Mouse (Mus musculus) gastrocnemius, adult 2 months (tissue): Measurements from ENCODE around the gene Prss21. TPM values are rescaled to one million over a fixed set of nuclear protein-coding genes. Genes with fewer than 3 reads are reported as not detected.

Experiments used
- DNase-seq: peaks from one replicate; pipeline ENCODE4 v3.0.0; 2022
- H3K27ac ChIP-seq: fragments of 200-600 bp; 2 replicates; pipeline ENCODE4 v1.8.1; 2022; ENCODE audit warnings: mild to moderate bottlenecking
- H3K4me3 ChIP-seq: fragments of 200-600 bp; 2 replicates; pipeline ENCODE4 v1.8.1; 2022; ENCODE audit warnings: mild to moderate bottlenecking, moderate library complexity
- CTCF ChIP-seq: fragments of 200-600 bp; IDR thresholded peaks from 2 replicates; pipeline ENCODE4 v1.8.1; 2022; ENCODE audit warnings: antibody characterized with exemption, mild to moderate bottlenecking, moderate library complexity
- intact Hi-C: fragments of 180-260 bp; cut with DNase I; formaldehyde crosslinking; loops from one replicate; pipeline ENCODE4 v1.15.1; 2025
- total RNA-seq, 2 experiments: library from RNA; stranded (reverse); gene quantifications; 2 replicates each; pipeline ENCODE4 v1.2.3; 2021

Prss21 gene
- total RNA-seq, 2 experiments from 2014 or later, result not detected

DNA sequence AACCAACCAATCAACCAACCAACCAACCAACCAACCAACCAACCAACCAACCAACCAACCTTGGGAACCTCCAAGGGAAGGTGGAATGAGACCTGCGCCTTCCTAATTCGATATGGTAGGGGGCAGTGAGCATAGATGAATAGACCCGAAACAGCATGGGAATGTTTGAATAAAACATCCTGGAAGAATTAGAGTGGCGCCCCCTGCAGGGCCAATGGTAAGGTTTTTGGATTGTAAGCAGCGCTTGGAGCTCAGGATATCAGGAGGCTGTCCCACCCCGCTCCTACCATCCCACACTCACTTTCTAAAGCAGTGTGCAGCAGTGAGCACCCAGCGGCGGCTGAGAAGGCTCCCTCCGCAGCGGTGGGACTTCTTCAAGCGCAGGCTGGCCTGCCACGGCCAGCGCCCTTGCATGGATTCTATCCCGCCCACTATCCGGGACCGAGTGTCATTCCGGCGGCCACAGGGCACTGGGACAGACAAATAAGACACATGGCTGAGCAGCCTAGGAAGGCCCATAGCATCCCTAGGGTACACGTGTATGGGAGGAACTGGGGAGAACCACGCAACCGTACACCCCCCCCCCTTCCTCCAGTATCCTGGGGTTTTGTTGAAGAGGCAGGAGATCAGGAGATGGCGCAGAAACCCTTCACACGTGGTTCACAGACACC lies 24.6 kb upstream of the Prss21 start:
- intact Hi-C loops, result loop anchor here (2.0 kb wide), 1 partner anchor 94 kb away; no protein-coding TSS in a partner anchor
- peak; percentile 41 for TF ChIP-seq CTCF

DNA sequence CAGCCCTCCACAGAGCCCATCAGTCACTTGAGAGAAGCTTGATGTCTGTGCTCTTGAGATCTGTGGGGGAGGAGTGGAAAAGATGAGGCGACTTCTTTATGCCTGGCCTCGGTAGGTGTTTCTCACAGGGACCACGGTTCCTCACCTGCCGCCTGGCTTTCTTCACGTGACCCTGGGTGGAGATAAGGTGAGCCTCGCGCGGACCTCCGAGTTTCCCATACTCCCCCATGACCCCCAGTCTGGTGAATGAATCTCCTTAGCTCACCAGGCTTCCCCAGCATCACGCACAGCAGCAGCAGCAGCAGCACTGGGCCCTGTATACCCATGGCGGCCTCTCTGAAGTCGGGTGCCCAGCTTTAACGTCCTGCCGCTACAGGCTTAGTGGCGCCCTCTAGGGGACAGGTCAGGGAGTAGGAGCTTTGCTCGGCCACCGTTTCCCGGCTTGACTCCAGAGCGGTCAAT lies 24.0 kb upstream of the Prss21 start, which contains the start of the genes Prss32 and Prss41:
Gene Prss32 (plus strand): TSS at position 44 of the 462 bp plus-strand sequence.
Gene Prss41 (minus strand): TSS at position 361 of the 462 bp plus-strand sequence.
- peak; percentile 73 for DNase-seq

More for the DNA sequence above, 24.6 kb upstream of the Prss21 start:
- no peak overlapping the region for H3K4me3 ChIP-seq
- no peak for DNase-seq
- no peak overlapping the region for H3K27ac ChIP-seq

GRCm38 (mm10) chr17:23850028-23850427 lies 17.8 kb upstream of the Prss21 start:
- no peak for DNase-seq
- TF ChIP-seq CTCF, result peak; percentile 28
- Histone ChIP-seq H3K27ac (no peak overlapping the region), H3K4me3 (no peak overlapping the region)
- intact Hi-C loops, result loop anchor here (2.0 kb wide), 1 partner anchor 111 kb away; no protein-coding TSS in a partner anchor

More for the DNA sequence above, 24.0 kb upstream of the Prss21 start, which contains the start of the genes Prss32 and Prss41:
- Histone ChIP-seq H3K27ac (no peak within 1 kb of the TSS), H3K4me3 (peak within 1 kb of the TSS; percentile 52)
- intact Hi-C loops, result loop anchor here (2.0 kb wide), 2 partner anchors 69 to 95 kb away; no protein-coding TSS in a partner anchor
- peak; percentile 78 for TF ChIP-seq CTCF

- peak; percentile 65 for DNase-seq
- intact Hi-C loops, result loop anchor here (2.0 kb wide), 1 partner anchor 110 kb away; no protein-coding TSS in a partner anchor
- H3K4me3 ChIP-seq, result no peak overlapping the region
- no peak overlapping the region for H3K27ac ChIP-seq
- peak; percentile 88 for TF ChIP-seq CTCF
These were observed 16.8 kb upstream of the Prss21 start for GRCm38 (mm10) chr17:23850853-23851749.

DNA sequence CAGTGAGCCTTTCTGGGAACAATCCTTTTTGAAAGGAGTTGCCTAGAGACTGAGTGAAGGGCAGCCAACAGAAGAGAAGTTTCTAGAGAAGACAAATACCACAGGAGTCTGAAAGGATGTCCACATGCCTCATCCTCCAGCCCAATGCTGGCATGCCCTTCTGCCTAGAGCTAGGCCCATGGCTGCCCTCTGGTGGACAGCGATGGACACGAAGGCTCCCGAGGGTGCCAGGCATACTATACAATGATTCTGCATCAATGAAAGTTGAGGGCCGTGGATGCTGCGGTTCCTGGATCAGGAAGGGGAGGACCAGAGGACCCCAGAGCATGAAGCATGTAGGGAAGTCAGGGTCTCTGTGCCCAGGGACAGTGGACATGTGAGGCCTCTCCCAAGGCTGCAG lies 14.6 kb upstream of the Prss21 start:
- H3K27ac ChIP-seq, result no peak overlapping the region
- peak; percentile 57 for TF ChIP-seq CTCF
- peak; percentile 62 for DNase-seq
- intact Hi-C loops, result no loop called here
- no peak overlapping the region for H3K4me3 ChIP-seq

DNA sequence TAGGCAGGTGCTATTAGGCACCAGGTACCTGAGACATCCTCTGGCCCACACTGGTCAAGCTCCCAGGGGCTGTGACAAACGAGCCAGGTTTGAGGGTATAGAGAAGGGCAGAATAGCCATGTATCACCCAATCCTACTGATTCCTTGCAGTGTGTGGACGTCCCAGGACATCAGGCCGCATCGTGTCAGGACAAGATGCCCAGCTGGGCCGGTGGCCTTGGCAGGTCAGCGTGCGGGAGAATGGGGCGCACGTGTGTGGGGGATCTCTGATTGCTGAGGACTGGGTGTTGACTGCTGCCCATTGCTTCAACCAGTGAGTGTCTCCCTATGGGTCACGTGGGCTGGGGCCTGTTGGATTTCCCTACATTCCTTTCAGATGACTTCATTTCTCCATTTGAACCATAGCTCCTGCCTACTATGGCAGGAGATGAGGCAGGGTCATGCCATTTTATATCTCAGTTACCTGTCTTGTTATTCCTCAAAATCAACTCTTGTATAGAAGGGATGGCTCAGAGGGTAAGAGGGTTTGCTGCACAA lies 13.6 kb upstream of the Prss21 start:
- no peak overlapping the region for H3K27ac ChIP-seq
- DNase-seq, result no peak
- intact Hi-C loops, result no loop called here
- no peak for TF ChIP-seq CTCF
- no peak overlapping the region for H3K4me3 ChIP-seq

DNA sequence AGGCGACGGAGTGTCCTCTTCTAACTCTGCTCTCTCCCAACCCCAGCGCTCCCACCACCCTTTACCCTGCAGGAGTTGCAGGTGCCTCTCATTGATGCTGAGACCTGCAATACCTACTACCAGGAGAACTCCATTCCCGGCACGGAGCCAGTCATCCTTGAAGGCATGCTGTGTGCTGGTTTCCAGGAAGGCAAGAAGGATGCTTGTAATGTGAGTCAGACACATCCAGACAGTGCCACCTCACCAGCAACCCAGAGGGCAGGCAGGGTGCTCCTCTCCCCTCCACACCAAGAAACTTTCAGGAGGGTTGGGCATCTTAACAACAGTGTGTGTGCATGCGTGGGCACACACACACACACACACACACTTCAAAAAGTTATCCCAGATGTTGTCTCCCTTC lies 10.7 kb upstream of the Prss21 start:
- Histone ChIP-seq H3K27ac (no peak overlapping the region), H3K4me3 (no peak overlapping the region)
- intact Hi-C loops, result no loop called here
- DNase-seq, result peak; percentile 10
- TF ChIP-seq CTCF, result no peak

GRCm38 (mm10) chr17:23857913-23858312 lies 9.9 kb upstream of the Prss21 start:
- DNase-seq, result peak; percentile 8
- H3K27ac ChIP-seq, result no peak overlapping the region
- intact Hi-C loops, result no loop called here
- H3K4me3 ChIP-seq, result no peak overlapping the region
- TF ChIP-seq CTCF, result no peak

- intact Hi-C loops, result no loop called here
- no peak for TF ChIP-seq CTCF
- peak; percentile 26 for DNase-seq
- H3K27ac ChIP-seq, result no peak overlapping the region
- H3K4me3 ChIP-seq, result no peak overlapping the region
These were observed 4.9 kb upstream of the Prss21 start for GRCm38 (mm10) chr17:23862926-23863325.

GRCm38 (mm10) chr17:23868513-23868912 lies 657 bp downstream of the Prss21 start:
- intact Hi-C loops, result no loop called here
- Histone ChIP-seq H3K27ac (no peak overlapping the region), H3K4me3 (no peak overlapping the region)
- DNase-seq, result peak; percentile 27
- TF ChIP-seq CTCF, result no peak

DNA sequence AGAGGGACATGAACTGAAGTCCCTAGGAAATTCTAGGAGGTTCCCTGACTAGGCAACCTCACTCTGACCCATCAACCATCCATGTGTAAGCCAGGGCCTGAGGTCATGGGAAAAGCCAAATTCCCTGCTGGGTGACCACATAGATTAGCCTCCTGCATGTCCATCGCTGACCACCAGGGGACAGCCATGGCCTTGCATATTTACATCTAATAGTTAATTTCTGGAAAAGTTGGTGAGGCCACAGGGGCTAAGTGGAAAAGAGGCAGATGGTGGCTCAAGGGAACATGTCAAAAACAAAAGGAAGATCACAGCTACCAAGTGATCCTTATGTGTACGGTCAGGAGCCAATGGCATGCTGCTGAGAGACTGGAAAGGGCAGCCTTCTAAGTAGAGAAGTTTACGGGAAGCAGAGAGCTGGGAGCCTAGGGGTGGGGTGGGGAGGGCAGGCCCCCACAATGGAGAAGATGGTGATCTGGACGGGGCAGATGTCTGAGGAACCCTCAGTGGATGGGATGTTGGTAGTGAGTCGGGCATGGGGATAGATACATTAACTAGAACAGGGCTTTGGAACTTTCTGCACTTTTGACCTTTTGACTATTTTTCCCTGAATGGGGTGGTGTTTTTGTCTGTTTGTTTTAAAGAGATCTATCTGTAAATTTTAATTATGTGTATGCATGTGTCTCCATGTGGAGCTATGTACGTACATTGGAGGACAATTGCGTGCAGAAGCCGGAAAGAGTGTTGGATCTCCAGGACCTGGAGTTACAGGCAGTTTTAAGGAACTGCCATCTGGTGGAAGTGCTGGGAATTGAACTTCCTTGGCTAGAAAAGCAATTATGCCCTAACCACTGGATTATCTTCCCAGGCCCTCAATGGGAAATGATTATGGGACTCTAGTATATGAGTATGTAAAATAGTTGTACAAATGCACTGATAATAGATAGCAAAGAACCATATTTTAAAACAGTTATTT lies 6.3 kb downstream of the Prss21 start:
- no peak overlapping the region for H3K4me3 ChIP-seq
- intact Hi-C loops, result loop anchor here (1.0 to 5.0 kb wide), 2 partner anchors 48 to 86 kb away; no protein-coding TSS in a partner anchor
- TF ChIP-seq CTCF, result peak; percentile 78
- peak; percentile 55 for DNase-seq
- no peak overlapping the region for H3K27ac ChIP-seq
